Mouse (Mus musculus): ENCODE data around the gene Tmem211. TPM values are rescaled to one million over a fixed set of nuclear protein-coding genes. Genes with fewer than 3 reads are reported as not detected.

The Tmem211 gene
- polyA plus RNA-seq, 1 experiment from 2014 or later = not detected

GRCm38 (mm10) chr5:113281557-113281956 lies 54.8 kb downstream of the Tmem211 start:
- H3K27ac ChIP-seq (ENCODE audit: low read length) = no peak overlapping the region
- no peaks in the 10 kb centered on the region for H3K9me3 ChIP-seq (replicated peaks; ENCODE audit: control insufficient read depth, low read length)
- no peak for ATAC-seq (ENCODE audit: low read depth)
- H3K4me2 ChIP-seq (ENCODE audit: low read depth, low read length) = no peak overlapping the region
- no peaks in the 10 kb centered on the region for H3K4me1 ChIP-seq (ENCODE audit: control insufficient read depth, low read depth, low read length)
- no peak overlapping the region for H3K9ac ChIP-seq (ENCODE audit: low read depth, low read length)
- no peaks in the 10 kb centered on the region; the same call in 1 of the 2 replicates for H3K27me3 ChIP-seq (ENCODE audit: control insufficient read depth, insufficient read depth, low read depth, low read length)
- H3K4me3 ChIP-seq (ENCODE audit: low read depth, low read length) = no peak overlapping the region
- no peaks in the 10 kb centered on the region for H3K36me3 ChIP-seq (ENCODE audit: control insufficient read depth, insufficient read depth)
- WGBS (ENCODE audit: insufficient replicate concordance) = 66% methylated on average over 7 of the region's 7 CpGs

DNA sequence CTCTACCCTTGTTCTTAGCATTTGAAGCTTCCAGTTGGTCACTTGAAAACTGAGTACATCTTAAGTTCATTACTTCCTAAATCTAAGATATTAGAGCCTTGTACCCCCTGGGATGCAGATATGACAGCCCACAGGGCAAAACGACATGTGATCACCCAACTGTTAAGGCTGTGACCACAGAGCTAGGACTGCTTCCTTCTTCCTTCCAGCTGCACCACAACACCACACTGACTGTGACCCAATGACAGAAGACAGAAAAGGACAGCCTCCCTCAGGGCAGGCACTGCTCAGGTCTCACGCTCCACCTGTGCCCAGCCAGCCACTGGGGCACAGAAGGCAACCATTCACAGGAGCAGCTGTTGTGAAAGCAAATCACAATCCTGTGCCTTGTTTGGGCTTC lies 57.0 kb downstream of the Tmem211 start:
- H3K27me3 ChIP-seq (ENCODE audit: control insufficient read depth, insufficient read depth, low read depth, low read length) = peaks cover 14% of the 10 kb centered on the region
- H3K9me3 ChIP-seq (replicated peaks; ENCODE audit: control insufficient read depth, low read length) = no peaks in the 10 kb centered on the region
- no peak for ATAC-seq (ENCODE audit: low read depth)
- H3K9ac ChIP-seq (ENCODE audit: low read depth, low read length) = no peak overlapping the region
- no peak overlapping the region for H3K4me2 ChIP-seq (ENCODE audit: low read depth, low read length)
- H3K27ac ChIP-seq (ENCODE audit: low read length) = no peak overlapping the region
- H3K4me1 ChIP-seq (ENCODE audit: control insufficient read depth, low read depth, low read length) = no peaks in the 10 kb centered on the region
- H3K36me3 ChIP-seq (ENCODE audit: control insufficient read depth, insufficient read depth) = no peaks in the 10 kb centered on the region
- no peak overlapping the region for H3K4me3 ChIP-seq (ENCODE audit: low read depth, low read length)
- WGBS (ENCODE audit: insufficient replicate concordance) = 16% methylated on average over 2 of the region's 2 CpGs

GRCm38 (mm10) chr5:113285541-113285940 lies 58.8 kb downstream of the Tmem211 start:
- Histone ChIP-seq H3K36me3 (ENCODE audit: control insufficient read depth, insufficient read depth) (no peaks in the 10 kb centered on the region), H3K4me1 (ENCODE audit: control insufficient read depth, low read depth, low read length) (no peaks in the 10 kb centered on the region), H3K27ac (ENCODE audit: low read length) (no peak overlapping the region), H3K9ac (ENCODE audit: low read depth, low read length) (no peak overlapping the region), H3K27me3 (ENCODE audit: control insufficient read depth, insufficient read depth, low read depth, low read length) (peaks cover 14% of the 10 kb centered on the region), H3K9me3 (replicated peaks; ENCODE audit: control insufficient read depth, low read length) (no peaks in the 10 kb centered on the region), H3K4me2 (ENCODE audit: low read depth, low read length) (no peak overlapping the region), H3K4me3 (ENCODE audit: low read depth, low read length) (no peak overlapping the region)
- no peak for ATAC-seq (ENCODE audit: low read depth)
- 50% methylated on average over 16 of the region's 16 CpGs for WGBS (ENCODE audit: insufficient replicate concordance)

- Histone ChIP-seq H3K4me2 (ENCODE audit: low read depth, low read length) (no peak overlapping the region), H3K27ac (ENCODE audit: low read length) (no peak overlapping the region), H3K4me1 (ENCODE audit: control insufficient read depth, low read depth, low read length) (no peaks in the 10 kb centered on the region), H3K9ac (ENCODE audit: low read depth, low read length) (no peak overlapping the region), H3K36me3 (ENCODE audit: control insufficient read depth, insufficient read depth) (no peaks in the 10 kb centered on the region), H3K9me3 (replicated peaks; ENCODE audit: control insufficient read depth, low read length) (no peaks in the 10 kb centered on the region), H3K4me3 (ENCODE audit: low read depth, low read length) (no peak overlapping the region), H3K27me3 (ENCODE audit: control insufficient read depth, insufficient read depth, low read depth, low read length) (peaks cover 14% of the 10 kb centered on the region)
- 59% methylated on average over 11 of the region's 11 CpGs for WGBS (ENCODE audit: insufficient replicate concordance)
- no peak for ATAC-seq (ENCODE audit: low read depth)
Observed at GRCm38 (mm10) chr5:113286048-113286447, 59.3 kb downstream of the Tmem211 start.

- 6% methylated on average over 56 of the region's 60 CpGs for WGBS (ENCODE audit: insufficient replicate concordance)
- H3K9me3 ChIP-seq (replicated peaks; ENCODE audit: control insufficient read depth, low read length) = no peaks in the 10 kb centered on the region
- no peaks in the 10 kb centered on the region for H3K4me1 ChIP-seq (ENCODE audit: control insufficient read depth, low read depth, low read length)
- ATAC-seq (ENCODE audit: low read depth) = no peak
- H3K4me3 ChIP-seq (ENCODE audit: low read depth, low read length) = no peak overlapping the region
- no peak overlapping the region for H3K4me2 ChIP-seq (ENCODE audit: low read depth, low read length)
- H3K27ac ChIP-seq (ENCODE audit: low read length) = no peak overlapping the region
- H3K9ac ChIP-seq (ENCODE audit: low read depth, low read length) = no peak overlapping the region
- H3K27me3 ChIP-seq (ENCODE audit: control insufficient read depth, insufficient read depth, low read depth, low read length) = peaks cover 14% of the 10 kb centered on the region
- H3K36me3 ChIP-seq (ENCODE audit: control insufficient read depth, insufficient read depth) = no peaks in the 10 kb centered on the region
Observed at GRCm38 (mm10) chr5:113286591-113287520, 60.1 kb downstream of the Tmem211 start.

GRCm38 (mm10) chr5:113287762-113288161 lies 61.1 kb downstream of the Tmem211 start:
- no peak for ATAC-seq (ENCODE audit: low read depth)
- Histone ChIP-seq H3K36me3 (ENCODE audit: control insufficient read depth, insufficient read depth) (no peaks in the 10 kb centered on the region), H3K4me2 (ENCODE audit: low read depth, low read length) (no peak overlapping the region), H3K27ac (ENCODE audit: low read length) (no peak overlapping the region), H3K9me3 (replicated peaks; ENCODE audit: control insufficient read depth, low read length) (no peaks in the 10 kb centered on the region), H3K4me1 (ENCODE audit: control insufficient read depth, low read depth, low read length) (no peaks in the 10 kb centered on the region), H3K27me3 (ENCODE audit: control insufficient read depth, insufficient read depth, low read depth, low read length) (peaks cover 14% of the 10 kb centered on the region), H3K4me3 (ENCODE audit: low read depth, low read length) (no peak overlapping the region), H3K9ac (ENCODE audit: low read depth, low read length) (no peak overlapping the region)
- 38% methylated on average over 5 of the region's 5 CpGs for WGBS (ENCODE audit: insufficient replicate concordance)

GRCm38 (mm10) chr5:113288490-113288889 lies 61.8 kb downstream of the Tmem211 start:
- no peaks in the 10 kb centered on the region for H3K4me1 ChIP-seq (ENCODE audit: control insufficient read depth, low read depth, low read length)
- no peak overlapping the region for H3K4me2 ChIP-seq (ENCODE audit: low read depth, low read length)
- no peak overlapping the region for H3K27ac ChIP-seq (ENCODE audit: low read length)
- no peaks in the 10 kb centered on the region for H3K9me3 ChIP-seq (replicated peaks; ENCODE audit: control insufficient read depth, low read length)
- no peak for ATAC-seq (ENCODE audit: low read depth)
- H3K36me3 ChIP-seq (ENCODE audit: control insufficient read depth, insufficient read depth) = no peaks in the 10 kb centered on the region
- WGBS (ENCODE audit: insufficient replicate concordance) = 21% methylated on average over 13 of the region's 13 CpGs
- H3K4me3 ChIP-seq (ENCODE audit: low read depth, low read length) = no peak overlapping the region
- H3K9ac ChIP-seq (ENCODE audit: low read depth, low read length) = no peak overlapping the region
- peaks cover 14% of the 10 kb centered on the region for H3K27me3 ChIP-seq (ENCODE audit: control insufficient read depth, insufficient read depth, low read depth, low read length)

Other genes with a start within 250 kb of the Tmem211 start
- 2.7 and 3.4 TPM in 2 replicates for gene Grk3, start 211.1 kb upstream of the Tmem211 start, polyA plus RNA-seq (2015; fragmentation: Nextera tagmentation; extraction: Ambion mirVana)
- not detected in 2 replicates for gene Crybb2, start 156.8 kb upstream of the Tmem211 start, polyA plus RNA-seq (2015; fragmentation: Nextera tagmentation; extraction: Ambion mirVana)
- gene Crybb3, start 145.3 kb upstream of the Tmem211 start, polyA plus RNA-seq (2015; fragmentation: Nextera tagmentation; extraction: Ambion mirVana) = not detected in 2 replicates
- gene 2900026A02Rik, start 5.7 kb upstream of the Tmem211 start, polyA plus RNA-seq (2015; fragmentation: Nextera tagmentation; extraction: Ambion mirVana) = 2.6 and 3.4 TPM in 2 replicates
- gene Sgsm1, start 83.9 kb downstream of the Tmem211 start, polyA plus RNA-seq (2015; fragmentation: Nextera tagmentation; extraction: Ambion mirVana) = 1.6 and 2.0 TPM in 2 replicates
- gene Aym1, start 130.4 kb downstream of the Tmem211 start, polyA plus RNA-seq (2015; fragmentation: Nextera tagmentation; extraction: Ambion mirVana) = not detected in 2 replicates